In genomic region chr9:65826226-65826587, GRCm38 (mm10) we compare ENCODE assay signal across 8 mouse cellular contexts. TPM values are rescaled to one million over a fixed set of nuclear protein-coding genes. Genes with fewer than 3 reads are reported as not detected.
DNase-seq lines count a peak whose midpoint lies in the region; ATAC-seq and TF ChIP-seq lines count a peak whose summit lies in the region.

No protein-coding gene starts in this region.

- TF ChIP-seq CTCF in layer of hippocampus, adult 2 months (conservative IDR thresholded peaks at IDR 0.05) = no peak
- TF ChIP-seq CTCF in midbrain, postnatal 0 days (IDR thresholded peaks at IDR 0.05) = no peak

- H3K4me1 ChIP-seq in limb, embryonic 12.5 days (replicated peaks) = peaks cover 28% of the 10 kb centered on the region
- peaks cover 19% of the 10 kb centered on the region for H3K4me1 ChIP-seq in midbrain, postnatal 0 days (ENCODE audit: insufficient read depth, low read length)

- peak overlapping the region; percentile 89 for H3K4me3 ChIP-seq in layer of hippocampus, adult 2 months
- peak overlapping the region; percentile 87 for H3K4me3 ChIP-seq in limb, embryonic 12.5 days (replicated peaks)
- peak overlapping the region; percentile 89 for H3K4me3 ChIP-seq in midbrain, postnatal 0 days (ENCODE audit: low read depth, low read length)

- no peaks in the 10 kb centered on the region for H3K27me3 ChIP-seq in limb, embryonic 12.5 days
- H3K27me3 ChIP-seq in midbrain, postnatal 0 days (ENCODE audit: insufficient read depth, low read length) = no peaks in the 10 kb centered on the region

- no peaks in the 10 kb centered on the region for H3K36me3 ChIP-seq in limb, embryonic 12.5 days
- H3K36me3 ChIP-seq in midbrain, postnatal 0 days (ENCODE audit: insufficient read depth, low read length) = no peaks in the 10 kb centered on the region

- DNase-seq in layer of hippocampus, adult 2 months (ENCODE audit: low spot score in 2 of 2) = peak in 1 of 2 experiments; percentile 23
- DNase-seq in layer of hippocampus, postnatal 14 days (ENCODE audit: low spot score in 2 of 2) = no peak
- peak; percentile 65 for DNase-seq in adipocyte (ENCODE audit: low spot score)
- DNase-seq in midbrain, postnatal 0 days (ENCODE audit: low spot score) = peak; percentile 37
- no peak for DNase-seq in right cerebral cortex, adult 18-20 months
- no peak for DNase-seq in natural killer cell, adult 2 months (ENCODE audit: low spot score in 2 of 2)

- peak overlapping the region; percentile 73 for H3K4me2 ChIP-seq in limb, embryonic 12.5 days
- H3K4me2 ChIP-seq in midbrain, postnatal 0 days (ENCODE audit: low read depth, low read length, poor library complexity, severe bottlenecking) = peak overlapping the region; percentile 74

- peak overlapping the region; percentile 98 for H3K9ac ChIP-seq in limb, embryonic 12.5 days (replicated peaks)
- peak overlapping the region; percentile 89 for H3K9ac ChIP-seq in midbrain, postnatal 0 days (replicated peaks; ENCODE audit: low read length, poor library complexity, severe bottlenecking)

- peak overlapping the region; percentile 93 for H3K27ac ChIP-seq in layer of hippocampus, adult 2 months
- H3K27ac ChIP-seq in limb, embryonic 12.5 days = peak overlapping the region; percentile 99
- peak overlapping the region; percentile 94 for H3K27ac ChIP-seq in midbrain, postnatal 0 days (ENCODE audit: low read depth, low read length)

- H3K9me3 ChIP-seq in limb, embryonic 12.5 days = no peaks in the 10 kb centered on the region
- no peaks in the 10 kb centered on the region for H3K9me3 ChIP-seq in midbrain, postnatal 0 days (ENCODE audit: low read length)

- WGBS in limb, embryonic 12.5 days = 4% methylated on average over 4 of the region's 4 CpGs
- 0% methylated on average over 4 of the region's 4 CpGs for WGBS in midbrain, postnatal 0 days

- ATAC-seq in erythroid progenitor cell, adult 5-6 weeks (replicated peaks; ENCODE audit: low FRiP score, poor library complexity, severe bottlenecking) = 0 out of 2 replicates have a peak, but pooled peaks have one; percentile 18
- ATAC-seq in limb, embryonic 12.5 days (ENCODE audit: insufficient number of reproducible peaks, insufficient read depth, low FRiP score, low TSS enrichment, low read depth) = no peak
- no peak for ATAC-seq in midbrain, postnatal 0 days (ENCODE audit: low FRiP score)

RNA-seq across cellular contexts. Expression of gene Zfp609, which starts 1.2 kb away (rescaled TPM):
- total RNA-seq in layer of hippocampus, adult 2 months (2021) = 10 to 100 TPM; 54.2 to 62.2 TPM
- total RNA-seq in layer of hippocampus, postnatal 14 days (2021) = 10 to 100 TPM; 44.8 to 48.6 TPM
- 6.8 and 9.2 TPM in 2 replicates for total RNA-seq in erythroid progenitor cell, adult 5-6 weeks (2015; ENCODE audit: low replicate concordance)
- 2.4 and 2.8 TPM in 2 replicates for total RNA-seq in erythroid progenitor cell, adult 5-6 weeks (2017; ENCODE audit: low replicate concordance)
- 8.7 and 9.3 TPM in 2 replicates for polyA plus RNA-seq in limb, embryonic 12.5 days (2016; fragmentation: Nextera tagmentation; extraction: Ambion mirVana)
- 11.2 and 11.8 TPM in 2 replicates for total RNA-seq in midbrain, postnatal 0 days (2014; rRNA removed)
- 4.5 and 5.4 TPM in 2 replicates for polyA plus RNA-seq in midbrain, postnatal 0 days (2015; fragmentation: Nextera tagmentation; extraction: Ambion mirVana)

Comparison
In these comparisons a context has a peak if more than half of its experiments do, and no peak if none do; other contexts are left out.
1. DNase-seq: peak in adipocyte (single experiment) and midbrain, postnatal 0 days (single experiment); none in layer of hippocampus, postnatal 14 days (0 of 2), right cerebral cortex, adult 18-20 months (single experiment) and natural killer cell, adult 2 months (0 of 2).
2. Peak in every context shown above with its lines, with median percentiles within 50 percentile points of each other: H3K27ac ChIP-seq and H3K4me3 ChIP-seq.